24 mouse cellular contexts compared by ENCODE assay signal in genomic region chr13:16678246-16679024, GRCm38 (mm10).
DNase-seq lines count a peak whose midpoint lies in the region; ATAC-seq lines count a peak whose summit lies in the region.
"Had no signal": no experiment of that assay in that cellular context is flagged by ENCODE, and none has a peak within 500 bp of the region (broad histone marks: within the 10 kb centered on the region; RNA-seq: fewer than 3 reads in every experiment).

No protein-coding gene starts in this region.

- no peak overlapping the region for H3K9ac ChIP-seq in midbrain, embryonic 15.5 days
- H3K9ac ChIP-seq: heart, embryonic 15.5 days; hindbrain, embryonic 14.5 days; intestine, embryonic 15.5 days had no signal

- DNase-seq in heart, adult 11 months, result peak; percentile 76
- DNase-seq in heart, postnatal 14 days, result no peak
- peak; percentile 81 for DNase-seq in 3T3-L1 (ENCODE audit: low read depth, low spot score)
- peak; percentile 34 for DNase-seq in Muller cell, postnatal 12 days (ENCODE audit: inconsistent ontology term)
- no peak for DNase-seq in left cerebral cortex, adult 9 months (ENCODE audit: low spot score in 2 of 2)
- DNase-seq in gastrocnemius, postnatal 14 days, result no peak
- DNase-seq: adrenal gland, postnatal 36 days; cerebellum, adult 11 months; cerebellum, adult 8-10 months; gastrocnemius, adult 2 months; gastrocnemius, postnatal 36 days; heart, adult 2 months; kidney, adult 2 months had no signal

- H3K4me1 ChIP-seq in midbrain, embryonic 15.5 days, result no peaks in the 10 kb centered on the region
- H3K4me1 ChIP-seq: embryonic facial prominence, embryonic 10.5 days; forebrain, embryonic 10.5 days; heart, embryonic 15.5 days; hindbrain, embryonic 10.5 days; intestine, embryonic 15.5 days had no signal

- 80% methylated on average over 1 of the region's 1 CpGs for WGBS in midbrain, embryonic 15.5 days

- H3K27me3 ChIP-seq in midbrain, embryonic 15.5 days (replicated peaks), result no peaks in the 10 kb centered on the region
- H3K27me3 ChIP-seq: CH12.LX; heart, embryonic 15.5 days; intestine, embryonic 15.5 days had no signal

- no peaks in the 10 kb centered on the region for H3K36me3 ChIP-seq in midbrain, embryonic 15.5 days (replicated peaks)
- H3K36me3 ChIP-seq: embryonic facial prominence, embryonic 10.5 days; forebrain, embryonic 10.5 days; heart, embryonic 15.5 days; hindbrain, embryonic 10.5 days; intestine, embryonic 15.5 days had no signal

- no peak overlapping the region for H3K27ac ChIP-seq in midbrain, embryonic 15.5 days
- H3K27ac ChIP-seq: embryonic facial prominence, embryonic 10.5 days; forebrain, embryonic 10.5 days; gastrocnemius, adult 2 months; heart, adult 2 months; heart, embryonic 15.5 days; hindbrain, embryonic 10.5 days; hindbrain, embryonic 14.5 days; intestine, embryonic 15.5 days had no signal

- no peaks in the 10 kb centered on the region for H3K9me3 ChIP-seq in midbrain, embryonic 15.5 days
- H3K9me3 ChIP-seq: embryonic facial prominence, embryonic 10.5 days; forebrain, embryonic 10.5 days; heart, embryonic 15.5 days; hindbrain, embryonic 10.5 days; intestine, embryonic 15.5 days had no signal

- no peak overlapping the region for H3K4me3 ChIP-seq in midbrain, embryonic 15.5 days
- H3K4me3 ChIP-seq: embryonic facial prominence, embryonic 10.5 days; forebrain, embryonic 10.5 days; gastrocnemius, adult 2 months; heart, adult 2 months; heart, embryonic 15.5 days; hindbrain, embryonic 10.5 days; intestine, embryonic 15.5 days had no signal

- H3K4me2 ChIP-seq in midbrain, embryonic 15.5 days, result no peak overlapping the region
- H3K4me2 ChIP-seq: heart, embryonic 11.5 days; heart, embryonic 15.5 days; hindbrain, embryonic 14.5 days; intestine, embryonic 15.5 days had no signal

- intact Hi-C loops in heart, postnatal 14 days (cut with DNase I), result no loop called here
- intact Hi-C loops in gastrocnemius, postnatal 14 days (cut with DNase I; ENCODE audit: low total_unique reads), result no loop called here

- peak; percentile 37; the same call in 1 of the 2 replicates for ATAC-seq in granulocyte monocyte progenitor cell, adult 5-6 weeks (replicated peaks; ENCODE audit: poor library complexity, severe bottlenecking)
- no peak for ATAC-seq in midbrain, embryonic 15.5 days (replicated peaks)
- ATAC-seq: forebrain, embryonic 14.5 days; intestine, embryonic 15.5 days had no signal

Comparison
In these comparisons a context has a peak if more than half of its experiments do, and no peak if none do; other contexts are left out.
1. DNase-seq: peak in heart, adult 11 months (single experiment), 3T3-L1 (single experiment) and Muller cell, postnatal 12 days (single experiment); none in heart, postnatal 14 days (0 of 2), left cerebral cortex, adult 9 months (0 of 2) and gastrocnemius, postnatal 14 days (single experiment).